Mouse (Mus musculus) skeletal muscle tissue, postnatal 0 days (tissue): ENCODE measurements around the gene Plcxd3. TPM values are rescaled to one million over a fixed set of nuclear protein-coding genes. Genes with fewer than 3 reads are reported as not detected.

Experiments used
- polyA plus RNA-seq: library from polyadenylated mRNA; unstranded; fragments of >200 nt; fragmentation: Nextera tagmentation; extraction: Ambion mirVana; gene quantifications from 2 replicates; pipeline ENCODE4 v1.2.1, GENCODE M21; 2015

Gene Plcxd3
- polyA plus RNA-seq: 0.10 and 0.22 TPM in 2 replicates

DNA sequence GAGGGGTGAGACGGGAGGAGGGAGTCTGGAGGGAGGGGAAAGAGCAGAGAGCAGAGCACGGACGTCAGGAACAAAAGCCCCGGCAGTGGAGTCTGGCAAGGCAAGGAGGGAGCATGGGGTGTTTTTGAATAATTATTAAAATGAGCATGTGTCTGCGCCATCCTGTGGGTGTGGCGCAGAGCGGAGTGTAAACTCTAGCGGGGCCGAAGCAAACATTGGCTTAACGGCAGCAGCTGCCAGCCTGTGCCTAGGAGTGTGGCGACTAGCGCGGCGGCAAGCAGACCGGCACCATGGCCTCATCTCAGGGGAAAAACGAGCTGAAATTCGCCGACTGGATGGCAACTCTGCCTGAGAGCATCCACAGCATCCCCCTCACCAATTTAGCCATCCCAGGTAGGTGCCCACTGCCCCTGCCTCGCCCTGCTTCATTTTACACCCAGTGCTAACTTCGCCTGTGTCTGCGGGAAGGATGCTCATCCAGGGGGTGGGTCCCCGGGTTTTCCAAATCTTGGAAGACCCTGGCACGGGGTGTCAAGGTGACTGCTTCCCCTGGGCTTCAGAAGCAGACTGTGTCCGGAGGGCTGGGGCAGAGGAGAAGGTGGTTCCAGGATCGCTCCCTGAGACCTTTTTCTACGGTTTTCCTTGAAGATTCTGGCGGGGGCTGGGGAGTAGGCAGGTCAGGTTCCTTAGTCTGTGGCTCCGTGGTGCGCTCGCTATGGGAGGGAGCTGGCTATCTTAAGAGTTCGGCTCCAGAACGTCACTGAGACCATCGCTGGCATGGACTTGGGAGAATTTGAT is at the start of gene Plcxd3:
Gene Plcxd3, plus strand, starts transcription at position 69 of the 798 bp plus-strand sequence.

